Mouse (Mus musculus) limb, embryonic 13.5 days (tissue): Measurements from ENCODE around the gene Tmem167b. TPM values are rescaled to one million over a fixed set of nuclear protein-coding genes. Genes with fewer than 3 reads are reported as not detected.

Experiments used
- microRNA-seq: library from miRNA; unstranded; fragments of <30 nt; microRNA quantifications from one replicate; pipeline ENCODE4, GENCODE M21; 2016
- polyA plus RNA-seq: library from polyadenylated mRNA; unstranded; fragments of >200 nt; fragmentation: Nextera tagmentation; extraction: Ambion mirVana; gene quantifications from 2 replicates; pipeline ENCODE4 v1.2.1, GENCODE M21; 2015

The Tmem167b gene
- polyA plus RNA-seq, 1 experiment from 2014 or later, result 47.8 TPM

Small RNA genes within 50 kb of the gene (microRNA-seq; reads per million reads assigned to microRNA genes)
- gene Gm22860, result not detected

Other genes starting within 250 kb of the Tmem167b start
- gene Mybphl, start 197.6 kb downstream of the Tmem167b start, polyA plus RNA-seq, result not detected in 2 replicates
- gene Psrc1, start 178.6 kb downstream of the Tmem167b start, polyA plus RNA-seq, result 62.7 and 63.1 TPM in 2 replicates
- gene Celsr2, start 146.9 kb downstream of the Tmem167b start, polyA plus RNA-seq, result 5.5 and 7.3 TPM in 2 replicates
- gene Sars, start 117.3 kb downstream of the Tmem167b start, polyA plus RNA-seq, result 114 and 122 TPM in 2 replicates
- gene 1700013F07Rik, start 28.3 kb downstream of the Tmem167b start, polyA plus RNA-seq, result not detected in 2 replicates
- gene 5330417C22Rik, start 25.9 kb downstream of the Tmem167b start, polyA plus RNA-seq, result 0.66 and 1.0 TPM in 2 replicates
- 42.1 and 42.3 TPM in 2 replicates for gene Taf13, start 9.2 kb upstream of the Tmem167b start, polyA plus RNA-seq
- gene Wdr47, start 28.8 kb upstream of the Tmem167b start, polyA plus RNA-seq, result 12.4 and 12.6 TPM in 2 replicates
- 88.4 and 91.0 TPM in 2 replicates for gene Clcc1, start 91.4 kb upstream of the Tmem167b start, polyA plus RNA-seq
- gene Gpsm2, start 159.8 kb upstream of the Tmem167b start, polyA plus RNA-seq, result 96.7 and 103 TPM in 2 replicates
- gene Aknad1, start 177.2 kb upstream of the Tmem167b start, polyA plus RNA-seq, result 1.8 TPM in 2 replicates